Mouse (Mus musculus) lung, adult 2 months (tissue): ENCODE measurements around the gene Rad54l. TPM values are rescaled to one million over a fixed set of nuclear protein-coding genes. Genes with fewer than 3 reads are reported as not detected.

Experiments used
- DNase-seq: peaks from one replicate; pipeline ENCODE4 v3.0.0; 2022
- H3K4me1 ChIP-seq: fragments of 200-500 bp; 2 replicates; pipeline ENCODE4 v1.6.1; 2011; ENCODE audit warnings: low read length; ENCODE audit not compliant: control insufficient read depth, insufficient read depth
- H3K4me3 ChIP-seq: fragments of 200-500 bp; replicated peaks from 2 replicates; pipeline ENCODE3; 2011; ENCODE audit warnings: low read depth, mild to moderate bottlenecking, control low read depth, low read length; ENCODE audit errors: extremely low read depth
- CTCF ChIP-seq: fragments of 200-500 bp; IDR thresholded peaks from 2 replicates; pipeline ENCODE4 v1.5.1; 2011; ENCODE audit warnings: mild to moderate bottlenecking, low read length, control low read depth; ENCODE audit not compliant: insufficient read depth
- POLR2A ChIP-seq: fragments of 200-500 bp; IDR thresholded peaks from 2 replicates; pipeline ENCODE4 v1.6.1; 2011; ENCODE audit warnings: low read depth, mild to moderate bottlenecking, control low read depth, low read length, borderline replicate concordance; ENCODE audit errors: extremely low read depth
- WGBS: fragments of 180-500 bp; shearing (Covaris S2); methylation state at CpG from one replicate; pipeline ENCODE4 v1.1.7; 2018; 5-methylcytosine and 5-hydroxymethylcytosine counted together
- polyA plus RNA-seq: library from polyadenylated mRNA; depleted of rRNA; stranded (reverse); fragments of >200 nt; gene quantifications from 2 replicates; pipeline ENCODE4 v1.2.3, GENCODE M21; 2012

Gene Rad54l
- polyA plus RNA-seq, 1 experiment, result 0.70 TPM

DNA sequence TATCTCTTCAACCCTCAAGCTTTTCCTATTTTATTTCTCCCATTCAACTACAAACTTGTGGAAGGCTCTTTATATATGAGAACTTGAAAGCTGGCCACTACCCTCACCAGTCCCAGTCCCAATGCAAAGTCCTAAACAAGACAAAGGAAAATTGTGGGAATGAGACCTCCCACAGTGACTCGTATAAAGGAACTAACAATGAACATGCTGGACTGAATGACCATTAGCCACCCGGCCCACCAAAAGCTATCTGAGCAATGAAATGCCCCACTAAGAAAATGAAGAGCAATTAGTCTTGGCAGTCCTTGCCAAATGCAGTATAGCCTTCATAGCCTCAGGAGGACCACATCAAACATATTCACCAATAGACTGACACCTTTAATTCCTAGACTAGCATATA lies 12.0 kb downstream of the Rad54l start:
- 90% methylated on average over 2 of the region's 2 CpGs for WGBS
- no peak overlapping the region for H3K4me3 ChIP-seq
- H3K4me1 ChIP-seq, result no peaks in the 10 kb centered on the region
- no peak for DNase-seq
- TF ChIP-seq POLR2A, result no peak
- TF ChIP-seq CTCF, result no peak

DNA sequence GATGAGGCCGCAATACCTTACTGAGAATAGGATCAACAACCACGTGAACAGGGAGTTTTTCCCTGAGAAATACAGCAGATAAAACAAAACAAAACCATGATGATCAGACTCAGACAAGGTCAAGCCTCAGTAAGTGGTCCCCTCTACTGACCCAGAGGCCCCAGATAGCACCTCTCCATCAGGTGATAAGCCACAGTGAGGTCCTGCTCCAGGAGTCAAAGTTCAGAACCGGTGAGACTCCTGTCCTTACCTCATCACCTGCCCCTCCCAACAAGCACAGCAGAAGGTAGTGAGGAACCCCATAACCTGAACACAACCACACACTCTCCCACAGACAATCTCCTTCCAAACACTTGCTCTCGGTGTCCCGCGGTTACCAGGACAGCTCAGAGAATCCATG lies 12.8 kb downstream of the Rad54l start:
- TF ChIP-seq POLR2A (no peak), CTCF (no peak)
- DNase-seq, result no peak
- WGBS, result 85% methylated on average over 6 of the region's 6 CpGs
- Histone ChIP-seq H3K4me1 (no peaks in the 10 kb centered on the region), H3K4me3 (no peak overlapping the region)

DNA sequence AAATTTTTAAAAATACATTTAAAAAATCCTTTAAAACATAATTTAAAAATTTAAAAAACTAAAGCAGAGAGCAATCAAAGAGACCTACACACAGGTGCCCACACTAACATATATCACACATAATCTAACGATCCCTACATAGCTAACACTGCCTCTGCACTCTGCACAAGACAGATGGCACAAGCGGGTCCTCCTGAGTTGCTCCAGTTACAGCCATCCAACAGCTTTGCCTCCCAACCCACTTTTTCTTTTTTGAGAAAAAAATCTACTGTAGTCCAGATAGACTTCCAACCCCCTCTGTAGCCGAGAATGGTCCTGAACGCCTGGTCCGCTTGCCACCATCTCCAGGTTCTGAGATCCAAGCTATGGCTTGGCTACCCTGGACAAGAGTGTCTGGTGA lies 18.2 kb downstream of the Rad54l start:
- Histone ChIP-seq H3K4me1 (no peaks in the 10 kb centered on the region), H3K4me3 (no peak overlapping the region)
- 94% methylated on average over 5 of the region's 5 CpGs for WGBS
- no peak for DNase-seq
- TF ChIP-seq POLR2A (no peak), CTCF (no peak)

DNA sequence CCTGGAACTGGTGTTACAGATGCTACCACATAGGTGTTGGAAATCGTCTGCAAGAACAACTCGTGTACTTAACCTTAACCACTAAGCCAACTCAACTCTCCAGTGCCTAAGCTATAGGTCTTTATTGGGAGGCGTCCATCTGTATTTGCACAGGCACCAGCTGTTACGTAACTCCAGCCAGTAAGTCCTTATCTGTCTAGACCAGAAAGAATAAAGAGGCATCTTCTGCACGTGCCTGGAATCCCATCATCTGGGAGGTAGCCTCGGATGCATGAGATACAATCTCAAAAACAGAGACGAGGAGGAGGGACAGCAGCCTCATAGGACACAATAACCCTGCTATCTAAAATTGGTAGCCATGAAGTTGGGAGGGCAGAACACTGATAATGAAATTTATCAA lies 22.5 kb downstream of the Rad54l start:
- 72% methylated on average over 7 of the region's 7 CpGs for WGBS
- no peak for DNase-seq
- H3K4me1 ChIP-seq, result no peaks in the 10 kb centered on the region
- H3K4me3 ChIP-seq, result no peak overlapping the region
- TF ChIP-seq POLR2A (no peak), CTCF (no peak)

DNA sequence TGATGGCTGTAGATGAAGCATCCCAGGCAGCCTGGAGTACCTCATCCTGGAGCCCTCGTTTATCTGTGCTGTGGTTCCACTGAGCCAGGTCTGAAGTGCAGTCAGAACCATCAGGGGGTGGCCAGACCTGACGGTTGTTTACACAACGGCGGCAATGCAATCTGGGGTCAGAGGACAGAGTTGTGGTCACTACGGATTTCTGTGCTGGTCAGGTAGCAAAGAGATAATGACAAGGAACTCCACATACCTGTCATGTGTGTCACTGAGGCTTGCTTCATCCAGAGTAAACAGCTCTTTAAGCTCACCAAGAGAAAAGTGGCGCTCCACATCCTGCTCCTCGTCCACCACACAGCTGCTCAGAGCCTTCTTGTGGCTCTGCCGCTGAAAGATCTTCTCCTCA lies 26.3 kb downstream of the Rad54l start:
- no peak for DNase-seq
- TF ChIP-seq POLR2A (no peak), CTCF (no peak)
- Histone ChIP-seq H3K4me1 (no peaks in the 10 kb centered on the region), H3K4me3 (no peak overlapping the region)
- WGBS, result 66% methylated on average over 8 of the region's 8 CpGs

DNA sequence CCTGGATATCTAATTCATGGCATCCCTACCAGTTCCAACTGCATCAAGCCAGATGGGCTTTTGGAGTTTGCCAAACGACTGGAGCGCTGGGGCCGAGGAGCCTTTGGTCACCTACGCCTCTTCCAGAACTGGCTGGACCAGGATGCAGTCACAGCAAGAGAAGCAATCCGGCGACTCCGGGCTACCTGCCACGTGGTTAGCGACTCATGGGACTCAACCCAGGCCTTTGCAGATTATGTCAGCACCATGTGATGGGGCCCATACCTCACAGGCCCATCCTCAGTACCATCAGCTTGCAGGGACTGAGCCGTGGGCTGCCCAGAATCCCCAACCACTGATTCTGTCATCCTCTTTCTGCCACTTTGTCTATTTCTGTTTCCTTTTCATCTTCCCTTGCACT lies 27.2 kb downstream of the Rad54l start:
- TF ChIP-seq CTCF (no peak), POLR2A (no peak)
- no peak for DNase-seq
- 86% methylated on average over 10 of the region's 10 CpGs for WGBS
- no peaks in the 10 kb centered on the region for H3K4me1 ChIP-seq
- H3K4me3 ChIP-seq, result no peak overlapping the region

DNA sequence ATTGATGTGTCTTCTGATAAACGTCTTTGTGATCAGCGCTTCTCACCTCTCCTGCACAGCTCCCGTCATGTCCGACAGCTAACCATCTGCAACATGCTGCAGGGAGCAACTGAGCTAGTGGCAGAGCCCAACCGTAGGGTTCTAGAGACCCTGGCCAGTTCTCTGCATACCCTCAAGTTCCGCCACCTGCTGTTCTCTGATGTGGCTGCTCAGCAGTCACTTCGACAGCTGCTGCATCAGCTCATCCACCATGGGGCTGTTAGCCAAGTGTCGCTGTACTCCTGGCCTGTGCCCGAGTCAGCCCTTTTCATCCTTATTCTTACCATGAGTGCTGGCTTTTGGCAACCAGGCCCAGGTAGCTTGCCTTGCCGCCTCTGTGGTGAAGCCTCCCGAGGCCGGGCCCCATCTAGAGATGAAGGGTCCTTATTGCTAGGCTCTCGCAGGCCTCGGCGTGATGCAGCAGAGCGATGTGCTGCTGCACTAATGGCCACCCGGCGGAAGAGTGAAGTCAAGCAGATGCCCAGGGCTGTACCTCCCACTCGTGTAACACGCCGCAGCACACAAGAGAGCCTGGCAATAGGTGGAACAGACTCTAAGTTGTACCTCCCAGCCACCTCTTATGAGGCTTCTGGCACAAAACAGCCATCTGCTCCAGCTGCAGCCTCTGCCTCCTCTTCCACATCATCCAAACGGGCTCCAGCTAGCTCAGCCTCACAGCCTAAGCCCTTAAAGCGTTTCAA lies 34.8 kb downstream of the Rad54l start:
- DNase-seq, result no peak
- H3K4me3 ChIP-seq, result no peak overlapping the region
- H3K4me1 ChIP-seq, result no peaks in the 10 kb centered on the region
- WGBS, result 90% methylated on average over 23 of the region's 23 CpGs
- TF ChIP-seq POLR2A (no peak), CTCF (no peak)

DNA sequence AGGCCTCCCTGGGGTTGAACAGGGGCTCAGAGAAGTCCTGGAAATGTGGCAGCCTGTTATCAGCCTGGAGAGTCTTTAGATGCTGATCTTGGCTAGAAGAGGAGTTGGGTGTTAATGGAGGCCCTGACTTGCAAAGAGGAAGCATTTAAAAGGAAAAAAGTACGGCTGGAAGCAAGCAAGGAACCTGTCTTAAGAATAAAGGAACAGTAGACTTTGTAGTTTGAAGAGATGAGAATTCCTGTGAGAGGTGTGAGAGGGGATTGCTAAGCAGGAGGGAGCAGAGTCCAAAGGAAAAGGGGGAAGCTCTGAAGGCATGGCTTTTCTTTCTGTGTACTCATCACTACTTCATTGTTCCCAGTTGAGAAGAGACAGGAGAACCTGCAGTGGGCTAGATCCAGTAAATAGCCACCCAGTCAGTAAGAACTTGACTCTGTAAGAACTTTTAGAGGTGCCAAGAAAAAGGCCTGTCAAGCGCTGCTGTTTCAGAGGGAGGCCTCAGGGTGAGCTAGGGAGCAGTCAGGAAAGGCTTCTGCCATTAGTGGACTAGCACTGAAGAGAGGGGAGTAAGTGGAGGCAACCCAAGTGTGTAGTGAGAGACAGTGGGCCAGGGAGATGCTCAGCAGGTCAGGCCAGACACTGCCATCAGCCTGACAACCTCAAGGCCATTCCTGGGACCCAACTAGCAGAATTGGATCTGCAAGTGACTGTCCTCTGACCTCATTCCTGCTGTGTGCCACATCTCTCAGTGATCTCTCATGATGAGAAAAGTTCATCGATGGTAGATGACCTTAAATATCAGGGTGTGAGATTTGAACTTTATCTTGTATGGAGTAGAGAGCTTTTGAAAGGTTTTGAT lies 46.0 kb downstream of the Rad54l start:
- TF ChIP-seq CTCF (no peak), POLR2A (no peak)
- Histone ChIP-seq H3K4me1 (peaks cover 17% of the 10 kb centered on the region), H3K4me3 (no peak overlapping the region)
- DNase-seq, result no peak
- 48% methylated on average over 3 of the region's 3 CpGs for WGBS

DNA sequence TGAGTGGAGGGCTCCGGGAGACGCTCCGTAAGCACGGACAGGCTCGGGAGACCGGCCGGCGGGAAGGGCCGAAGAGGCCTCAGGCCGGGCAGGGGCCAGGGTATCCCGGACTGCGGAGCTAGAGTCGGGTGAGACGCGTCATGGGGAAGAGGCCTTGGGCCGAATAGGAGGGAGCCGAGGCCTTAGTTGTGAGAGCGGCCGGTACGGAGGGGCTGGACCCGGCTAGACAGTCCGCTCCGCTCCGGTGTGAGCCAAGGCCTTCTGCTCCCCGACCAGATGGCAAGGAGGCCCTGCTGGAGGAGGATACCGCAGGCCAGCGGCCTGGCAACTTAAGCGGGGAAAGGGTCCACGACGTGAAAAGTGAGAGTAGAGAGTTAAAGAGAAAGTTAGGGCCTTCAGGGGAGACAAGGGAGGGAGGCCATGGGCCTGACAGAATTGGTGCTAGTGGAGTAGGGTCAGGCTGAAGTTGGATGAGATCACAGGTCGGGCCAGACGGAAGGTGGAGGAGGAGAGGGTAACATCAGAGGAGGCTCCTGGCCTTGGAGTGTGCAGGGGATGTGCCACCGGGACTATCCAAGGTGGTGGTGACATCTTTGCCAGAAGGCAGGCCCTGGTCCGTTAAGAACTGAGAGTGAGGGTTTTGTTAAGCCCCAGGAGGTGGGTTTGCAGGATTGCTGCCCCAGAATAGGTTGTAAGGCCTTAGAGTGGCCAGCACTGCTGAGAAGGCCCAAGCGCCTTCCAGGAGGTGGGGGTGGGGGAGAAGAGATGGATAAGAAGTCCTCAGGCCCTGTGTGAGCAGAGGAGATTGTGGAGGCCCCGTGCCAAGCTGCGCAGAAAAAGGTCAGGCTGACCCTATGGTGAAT lies 46.9 kb downstream of the Rad54l start:
- WGBS, result 3% methylated on average over 37 of the region's 37 CpGs
- Histone ChIP-seq H3K4me3 (peak overlapping the region; percentile 86), H3K4me1 (peaks cover 17% of the 10 kb centered on the region)
- no peak for DNase-seq
- TF ChIP-seq CTCF (no peak), POLR2A (no peak)
